Mouse (Mus musculus): Measurements from ENCODE around the gene Mtmr12.

DNA sequence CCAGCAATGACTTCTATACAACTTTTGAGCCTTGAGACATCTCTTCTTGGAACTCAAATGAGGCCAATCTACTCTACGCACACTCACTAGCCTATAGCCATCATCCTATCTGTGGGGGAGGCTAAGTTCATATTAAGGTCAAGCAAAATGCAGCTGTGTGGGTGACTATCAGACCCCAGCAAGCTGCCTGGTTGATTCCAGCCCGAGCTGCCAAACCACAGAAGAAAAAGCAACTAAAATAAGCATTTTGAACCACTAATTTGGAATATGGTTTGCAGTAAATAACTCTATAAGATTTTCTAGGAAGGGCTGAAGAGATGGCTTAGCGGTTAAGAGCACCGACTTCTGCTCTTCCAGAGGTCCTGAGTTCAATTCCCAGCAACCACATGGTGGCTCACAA, 105.8 kb downstream of the Mtmr12 start:
- TF ChIP-seq POLR2A (IDR thresholded peaks at IDR 0.05; ENCODE audit: borderline replicate concordance, insufficient read depth, low read length) (no peak), CTCF (IDR thresholded peaks at IDR 0.05; ENCODE audit: borderline replicate concordance, insufficient read depth, low read depth, low read length) (no peak)
